Mouse (Mus musculus) megakaryocyte, embryonic 14.5 days (primary cell): Measurements from ENCODE around the gene Bend7. TPM values are rescaled to one million over a fixed set of nuclear protein-coding genes. Genes with fewer than 3 reads are reported as not detected.

Experiments used
- H3K27me3 ChIP-seq: replicated peaks from 2 replicates; pipeline ENCODE3; 2012; ENCODE audit warnings: inconsistent platforms
- H3K36me3 ChIP-seq: replicated peaks from 2 replicates; pipeline ENCODE3; 2012; ENCODE audit warnings: low read length, inconsistent platforms, mixed read lengths
- H3K4me1 ChIP-seq: 2 replicates; pipeline ENCODE4 v1.6.1; 2012; ENCODE audit warnings: inconsistent platforms
- H3K4me3 ChIP-seq: replicated peaks from 2 replicates; pipeline ENCODE3; 2012; ENCODE audit warnings: moderate library complexity, mild to moderate bottlenecking, inconsistent platforms
- H3K9me3 ChIP-seq: 2 replicates; pipeline ENCODE4 v1.6.1; 2012; ENCODE audit warnings: inconsistent platforms
- FLI1 ChIP-seq: IDR thresholded peaks from 2 replicates; pipeline ENCODE4 v1.6.1; 2012; ENCODE audit warnings: low read length, inconsistent platforms, mixed read lengths
- GATA1 ChIP-seq: IDR thresholded peaks from 3 replicates; pipeline ENCODE4 v1.6.1; 2012; ENCODE audit warnings: mixed read lengths, low read length, inconsistent platforms, borderline replicate concordance
- polyA plus RNA-seq: library from polyadenylated mRNA; stranded (reverse); fragments of >175 nt; gene quantifications from 2 replicates; pipeline ENCODE4 v1.2.3, GENCODE M21; 2012; ENCODE audit warnings: low replicate concordance; ENCODE audit not compliant: insufficient read depth

Gene Bend7
- polyA plus RNA-seq, 1 experiment = not detected

DNA sequence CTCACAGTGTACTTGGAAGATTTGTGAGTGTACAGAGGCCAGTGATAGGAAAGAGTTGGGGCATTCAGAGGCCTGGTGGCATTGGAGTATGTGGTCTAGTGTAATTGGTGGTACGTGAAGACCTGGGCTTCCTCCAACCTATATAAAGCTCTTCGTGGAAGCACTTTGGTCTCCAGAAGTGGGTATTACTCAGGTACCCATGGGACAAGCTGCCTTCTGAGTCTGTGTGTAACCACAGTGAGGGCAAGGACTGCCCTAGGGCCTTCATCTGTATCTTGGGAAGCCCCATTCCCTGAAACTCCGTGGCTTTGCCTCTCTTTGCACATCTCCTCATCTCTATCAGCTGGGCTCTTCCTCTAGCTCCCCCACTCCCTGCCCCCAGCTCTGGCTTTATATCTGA is 64.0 kb downstream of the Bend7 start:
- no peaks in the 10 kb centered on the region for H3K4me1 ChIP-seq

GRCm38 (mm10) chr2:4782401-4782800 is 64.8 kb downstream of the Bend7 start:
- Histone ChIP-seq H3K27me3 (peaks cover 6% of the 10 kb centered on the region), H3K36me3 (no peaks in the 10 kb centered on the region), H3K4me3 (no peak overlapping the region), H3K4me1 (no peaks in the 10 kb centered on the region), H3K9me3 (no peaks in the 10 kb centered on the region)
- TF ChIP-seq FLI1 (no peak), GATA1 (no peak)

More for the DNA sequence above, 64.0 kb downstream of the Bend7 start:
- H3K4me3 ChIP-seq = no peak overlapping the region
- no peaks in the 10 kb centered on the region for H3K36me3 ChIP-seq
- no peak for TF ChIP-seq GATA1
- TF ChIP-seq FLI1 = no peak
- H3K9me3 ChIP-seq = no peaks in the 10 kb centered on the region
- H3K27me3 ChIP-seq = peaks cover 6% of the 10 kb centered on the region

DNA sequence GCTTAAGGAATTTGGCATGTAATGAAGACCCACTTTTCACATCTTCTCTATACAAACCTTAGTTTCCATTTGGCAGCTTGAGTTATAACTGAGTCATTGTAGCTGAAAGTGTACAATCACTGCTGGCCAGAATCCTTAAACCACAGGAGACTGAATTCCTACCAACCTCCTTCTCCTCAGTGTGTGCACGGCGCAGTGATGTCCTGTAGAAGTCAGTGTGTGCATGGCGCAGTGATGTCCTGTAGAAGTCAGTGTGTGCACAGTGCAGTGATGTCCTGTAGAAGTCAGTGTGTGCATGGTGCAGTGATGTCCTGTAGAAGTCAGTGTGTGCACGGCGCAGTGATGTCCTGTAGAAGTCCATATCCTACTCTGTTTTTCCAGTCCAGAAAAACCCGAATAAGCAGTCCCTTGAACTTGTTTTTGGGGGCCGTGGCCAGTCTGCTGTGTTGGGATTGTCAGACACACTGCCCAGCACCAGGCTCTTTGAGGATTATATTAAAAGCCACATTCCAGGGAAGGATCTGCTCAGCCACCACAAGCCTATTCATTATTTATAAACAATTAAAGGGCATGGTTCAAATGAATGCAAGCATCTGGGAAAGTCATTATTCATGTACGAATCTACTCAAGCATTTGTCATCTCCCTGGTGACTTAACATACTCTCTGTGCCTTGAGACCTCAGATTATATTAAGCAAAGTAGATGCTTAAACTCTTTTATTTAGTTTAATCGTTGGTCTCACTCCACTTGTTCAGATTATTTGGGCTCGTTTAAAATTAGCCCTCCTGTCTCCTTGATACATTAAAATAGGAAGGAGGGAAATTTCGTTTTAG is 65.4 kb downstream of the Bend7 start:
- H3K27me3 ChIP-seq = peaks cover 6% of the 10 kb centered on the region
- H3K9me3 ChIP-seq = no peaks in the 10 kb centered on the region
- H3K4me3 ChIP-seq = no peak overlapping the region
- TF ChIP-seq GATA1 (no peak), FLI1 (no peak)
- no peaks in the 10 kb centered on the region for H3K4me1 ChIP-seq
- H3K36me3 ChIP-seq = no peaks in the 10 kb centered on the region

GRCm38 (mm10) chr2:4784012-4784411 is 66.4 kb downstream of the Bend7 start:
- Histone ChIP-seq H3K9me3 (no peaks in the 10 kb centered on the region), H3K4me1 (no peaks in the 10 kb centered on the region), H3K36me3 (no peaks in the 10 kb centered on the region), H3K27me3 (peaks cover 6% of the 10 kb centered on the region), H3K4me3 (no peak overlapping the region)
- TF ChIP-seq GATA1 (no peak), FLI1 (no peak)

DNA sequence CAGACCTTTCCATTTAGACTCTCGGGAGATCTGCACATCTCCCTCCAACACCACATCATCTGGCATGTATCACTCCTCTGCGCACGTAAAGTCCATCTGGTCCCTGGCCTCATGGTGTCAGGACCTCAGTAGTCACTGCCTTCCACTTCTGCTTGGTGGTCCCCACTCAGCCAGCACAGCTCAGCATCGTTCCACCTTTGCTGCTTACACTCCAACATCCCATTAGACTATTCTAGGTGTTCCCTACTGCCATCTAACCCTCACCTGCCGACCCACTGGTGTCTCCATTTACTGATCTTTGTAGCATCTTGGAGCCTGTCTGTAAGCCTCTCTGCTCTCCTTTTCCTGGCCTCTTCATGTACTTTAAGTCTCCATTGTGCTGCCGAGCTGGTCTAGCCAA is 67.4 kb downstream of the Bend7 start:
- H3K9me3 ChIP-seq = no peaks in the 10 kb centered on the region
- H3K4me1 ChIP-seq = no peaks in the 10 kb centered on the region
- H3K27me3 ChIP-seq = peaks cover 4% of the 10 kb centered on the region
- peak overlapping the region; percentile 30 for H3K4me3 ChIP-seq
- no peaks in the 10 kb centered on the region for H3K36me3 ChIP-seq
- TF ChIP-seq FLI1 = no peak
- TF ChIP-seq GATA1 = no peak

DNA sequence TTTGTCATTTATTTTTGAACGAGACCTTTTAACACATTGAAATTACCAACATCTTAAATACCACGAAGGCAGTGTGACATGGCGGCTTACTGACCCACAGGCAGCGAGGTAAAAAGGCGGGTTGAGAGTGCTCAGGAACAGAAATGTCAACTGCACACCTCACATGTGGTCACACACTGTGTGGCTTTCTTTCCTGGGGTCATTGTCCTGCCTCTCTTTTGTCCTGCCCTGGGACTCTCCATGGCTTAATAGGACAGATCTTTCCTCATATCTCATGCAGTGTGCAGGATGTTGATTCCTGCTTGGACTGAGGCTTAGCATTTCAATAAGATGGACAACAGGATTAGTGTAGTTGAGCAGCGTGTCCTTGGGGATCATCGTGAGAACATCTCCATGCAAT is 69.6 kb downstream of the Bend7 start:
- no peaks in the 10 kb centered on the region for H3K4me1 ChIP-seq
- TF ChIP-seq GATA1 (no peak), FLI1 (no peak)
- H3K9me3 ChIP-seq = no peaks in the 10 kb centered on the region
- peaks cover 6% of the 10 kb centered on the region for H3K27me3 ChIP-seq
- no peaks in the 10 kb centered on the region for H3K36me3 ChIP-seq
- no peak overlapping the region for H3K4me3 ChIP-seq

- H3K4me3 ChIP-seq = no peak overlapping the region
- TF ChIP-seq GATA1 = no peak
- no peaks in the 10 kb centered on the region for H3K4me1 ChIP-seq
- no peaks in the 10 kb centered on the region for H3K9me3 ChIP-seq
- H3K36me3 ChIP-seq = no peaks in the 10 kb centered on the region
- H3K27me3 ChIP-seq = peaks cover 4% of the 10 kb centered on the region
Measured at GRCm38 (mm10) chr2:4791646-4792045, 74.0 kb downstream of the Bend7 start.

- Histone ChIP-seq H3K4me3 (no peak overlapping the region), H3K4me1 (no peaks in the 10 kb centered on the region), H3K9me3 (no peaks in the 10 kb centered on the region), H3K27me3 (peaks cover 4% of the 10 kb centered on the region), H3K36me3 (no peaks in the 10 kb centered on the region)
- no peak for TF ChIP-seq FLI1
- no peak for TF ChIP-seq GATA1
Measured at GRCm38 (mm10) chr2:4792554-4792953, 74.9 kb downstream of the Bend7 start.

DNA sequence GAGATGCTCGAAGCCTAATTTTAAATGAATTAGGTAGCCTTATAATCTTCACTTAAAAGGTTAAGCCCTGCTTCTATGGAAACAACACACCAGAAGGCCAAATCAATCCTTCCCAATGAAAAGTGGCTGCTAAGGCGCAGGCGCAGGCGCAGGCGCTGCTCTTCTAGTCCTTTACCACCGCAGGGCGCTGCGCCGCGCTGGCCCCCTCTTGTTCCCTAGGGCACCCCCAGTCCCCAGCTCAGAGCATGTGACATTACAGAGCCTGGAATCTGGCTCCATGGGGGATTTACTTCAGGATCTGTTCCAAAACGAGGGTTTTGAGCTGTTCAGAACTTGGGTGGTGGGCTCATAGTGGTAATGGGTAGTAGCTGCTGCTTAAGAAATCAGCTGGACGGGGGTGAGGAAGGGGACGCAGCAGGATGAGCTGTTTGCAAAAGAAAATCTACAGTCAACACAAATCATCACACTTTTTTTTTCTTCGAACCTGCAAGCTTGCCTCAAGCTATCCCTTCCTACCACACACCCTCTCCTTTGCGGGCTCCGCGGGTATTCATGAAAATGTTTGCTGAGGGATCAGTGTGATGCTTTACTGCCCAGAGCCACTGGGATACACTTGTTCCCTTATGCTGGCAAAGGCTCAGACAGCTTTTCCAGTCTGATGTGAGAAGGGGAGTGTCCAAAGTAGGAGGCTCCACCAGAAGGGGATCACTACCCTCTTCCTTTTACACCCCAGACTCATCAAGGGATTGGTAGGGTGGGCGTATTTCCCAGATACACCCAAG is 85.0 kb downstream of the Bend7 start:
- H3K4me3 ChIP-seq = no peak overlapping the region
- H3K36me3 ChIP-seq = no peaks in the 10 kb centered on the region
- H3K27me3 ChIP-seq = no peaks in the 10 kb centered on the region
- H3K9me3 ChIP-seq = no peaks in the 10 kb centered on the region
- TF ChIP-seq FLI1 (no peak), GATA1 (no peak)
- H3K4me1 ChIP-seq = no peaks in the 10 kb centered on the region

- Histone ChIP-seq H3K4me3 (no peak overlapping the region), H3K27me3 (peaks cover 2% of the 10 kb centered on the region), H3K36me3 (no peaks in the 10 kb centered on the region), H3K4me1 (no peaks in the 10 kb centered on the region), H3K9me3 (peaks cover 6% of the 10 kb centered on the region)
- TF ChIP-seq GATA1 (no peak), FLI1 (no peak)
Measured at GRCm38 (mm10) chr2:4816308-4816707, 98.7 kb downstream of the Bend7 start.

DNA sequence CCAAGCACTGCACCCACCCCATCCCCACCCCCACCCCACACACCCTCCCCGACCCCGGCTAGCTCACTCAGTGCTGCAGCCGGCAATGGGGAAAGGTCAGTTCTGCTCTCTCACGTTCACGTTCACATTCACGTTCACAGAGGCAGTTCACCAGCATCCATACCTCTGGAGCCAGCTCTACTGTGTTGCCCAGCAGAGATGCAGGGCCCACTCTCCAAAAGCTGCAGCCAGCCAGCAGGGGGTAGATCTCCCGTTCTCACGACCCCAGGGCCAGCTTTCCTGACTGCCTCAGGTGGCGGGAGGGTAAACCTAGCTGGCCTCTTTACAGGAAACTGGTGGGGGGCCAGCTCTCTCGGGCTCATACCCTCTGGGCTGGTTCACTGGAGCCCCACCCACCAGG is 100.0 kb downstream of the Bend7 start:
- H3K4me1 ChIP-seq = no peaks in the 10 kb centered on the region
- peaks cover 9% of the 10 kb centered on the region for H3K9me3 ChIP-seq
- no peak overlapping the region for H3K4me3 ChIP-seq
- TF ChIP-seq FLI1 (no peak), GATA1 (no peak)
- peaks cover 2% of the 10 kb centered on the region for H3K27me3 ChIP-seq
- H3K36me3 ChIP-seq = no peaks in the 10 kb centered on the region
